Mouse (Mus musculus) ES-E14 (cell line): ENCODE data around the gene C1qtnf6.

Source experiments
- HCFC1 ChIP-seq: IDR thresholded peaks from 2 replicates; pipeline ENCODE4 v1.6.1; 2012; ENCODE audit warnings: low read length, inconsistent platforms, borderline replicate concordance; ENCODE audit not compliant: insufficient read depth
- ZC3H11A ChIP-seq: IDR thresholded peaks from 2 replicates; pipeline ENCODE4 v1.6.1; 2012; ENCODE audit warnings: low read depth, mild to moderate bottlenecking, inconsistent platforms, low read length, borderline replicate concordance

- TF ChIP-seq HCFC1, result no peak
- TF ChIP-seq ZC3H11A, result no peak
These were observed 28.6 kb downstream of the C1qtnf6 start for GRCm38 (mm10) chr15:78502437-78503132.
